Mouse (Mus musculus) lung, adult 2 months (tissue): ENCODE measurements around the gene Coq8b. TPM values are rescaled to one million over a fixed set of nuclear protein-coding genes. Genes with fewer than 3 reads are reported as not detected.
A peak's percentile ranks its signal among the peaks of the same experiment; 100 is the strongest.

Source experiments
- DNase-seq: peaks from one replicate; pipeline ENCODE4 v3.0.0; 2022
- H3K4me1 ChIP-seq: fragments of 200-500 bp; 2 replicates; pipeline ENCODE4 v1.6.1; 2011; ENCODE audit warnings: low read length; ENCODE audit not compliant: control insufficient read depth, insufficient read depth
- H3K4me3 ChIP-seq: fragments of 200-500 bp; replicated peaks from 2 replicates; pipeline ENCODE3; 2011; ENCODE audit warnings: low read depth, mild to moderate bottlenecking, control low read depth, low read length; ENCODE audit errors: extremely low read depth
- CTCF ChIP-seq: fragments of 200-500 bp; IDR thresholded peaks from 2 replicates; pipeline ENCODE4 v1.5.1; 2011; ENCODE audit warnings: mild to moderate bottlenecking, low read length, control low read depth; ENCODE audit not compliant: insufficient read depth
- POLR2A ChIP-seq: fragments of 200-500 bp; IDR thresholded peaks from 2 replicates; pipeline ENCODE4 v1.6.1; 2011; ENCODE audit warnings: low read depth, mild to moderate bottlenecking, control low read depth, low read length, borderline replicate concordance; ENCODE audit errors: extremely low read depth
- WGBS: fragments of 180-500 bp; shearing (Covaris S2); methylation state at CpG from one replicate; pipeline ENCODE4 v1.1.7; 2018; 5-methylcytosine and 5-hydroxymethylcytosine counted together
- polyA plus RNA-seq: library from polyadenylated mRNA; depleted of rRNA; stranded (reverse); fragments of >200 nt; gene quantifications from 2 replicates; pipeline ENCODE4 v1.2.3, GENCODE M21; 2012

Coq8b gene
- polyA plus RNA-seq, 1 experiment = 68.6 TPM

DNA sequence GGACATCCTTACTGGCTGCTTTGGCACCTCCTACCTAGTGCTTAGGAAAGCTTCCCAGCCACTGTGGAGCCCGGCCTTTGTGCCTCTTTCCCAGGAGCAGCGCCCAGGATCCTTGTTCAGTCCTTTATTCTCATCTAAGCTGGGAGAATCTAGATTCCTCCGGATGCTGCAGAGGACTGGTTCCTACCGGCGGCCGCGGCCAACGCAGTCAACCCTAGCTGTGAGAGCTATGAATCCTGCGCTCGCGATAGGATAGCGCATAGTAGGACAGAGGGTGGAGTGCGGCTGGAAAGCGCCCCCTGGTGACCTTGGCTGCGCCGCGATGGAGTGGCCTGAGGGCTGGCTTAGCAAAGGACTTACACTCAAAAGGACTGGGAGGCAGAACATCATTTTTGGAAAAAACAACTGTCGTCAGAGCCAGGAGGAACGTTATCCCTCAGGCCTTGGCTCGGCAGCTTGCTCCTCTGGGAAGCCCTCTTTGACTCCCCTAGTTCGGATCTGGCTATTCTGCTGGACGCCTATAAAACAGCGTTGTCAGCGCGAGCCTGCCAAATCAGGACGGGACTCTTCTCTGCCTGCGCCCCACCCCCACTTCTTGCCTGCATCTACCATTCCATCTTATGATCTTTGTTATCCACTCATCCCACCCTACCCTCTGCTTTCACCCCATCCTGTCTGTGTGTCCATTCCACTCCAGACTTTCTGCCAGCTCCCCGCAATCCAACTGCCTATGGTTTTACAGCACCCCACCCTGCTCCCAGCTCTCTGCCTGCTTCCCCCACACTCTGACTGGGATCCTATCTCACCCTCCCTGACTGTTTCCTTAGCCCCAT is 52.3 kb downstream of the Coq8b start:
- no peak for TF ChIP-seq POLR2A
- TF ChIP-seq CTCF = peak; percentile 34; the same call in 1 of the 2 replicates
- Histone ChIP-seq H3K4me3 (no peak overlapping the region), H3K4me1 (no peaks in the 10 kb centered on the region; the same call in 1 of the 2 replicates)
- WGBS = 4% methylated on average over 28 of the region's 28 CpGs
- peak; percentile 32 for DNase-seq

- TF ChIP-seq POLR2A = no peak
- TF ChIP-seq CTCF = peak; percentile 71
- peak; percentile 51 for DNase-seq
- no peaks in the 10 kb centered on the region; the same call in 1 of the 2 replicates for H3K4me1 ChIP-seq
- WGBS = 6% methylated on average over 8 of the region's 8 CpGs
- H3K4me3 ChIP-seq = no peak overlapping the region
Observed at GRCm38 (mm10) chr7:27285698-27286066, 52.9 kb downstream of the Coq8b start.

DNA sequence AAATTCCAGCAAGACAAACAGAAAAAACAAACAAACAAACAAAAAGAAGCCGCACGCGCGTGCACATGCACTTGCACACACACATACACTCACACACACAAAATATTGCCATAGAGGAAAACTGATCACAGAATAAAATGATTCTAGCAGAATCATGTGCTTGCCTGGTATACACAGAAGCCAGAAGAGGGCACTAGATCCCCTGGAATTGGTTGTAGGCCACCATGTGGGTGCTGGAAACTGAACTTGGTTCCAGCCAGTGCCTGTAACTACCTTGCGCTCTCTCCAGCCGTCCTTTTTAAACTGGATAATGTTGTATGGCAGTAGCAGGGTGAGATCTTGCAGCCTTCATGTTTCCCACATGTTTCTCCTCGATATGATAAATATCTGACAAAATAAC is 55.9 kb downstream of the Coq8b start:
- TF ChIP-seq POLR2A (no peak), CTCF (no peak)
- DNase-seq = no peak
- Histone ChIP-seq H3K4me1 (peaks cover 8% of the 10 kb centered on the region), H3K4me3 (no peak overlapping the region)
- WGBS = 91% methylated on average over 7 of the region's 7 CpGs

DNA sequence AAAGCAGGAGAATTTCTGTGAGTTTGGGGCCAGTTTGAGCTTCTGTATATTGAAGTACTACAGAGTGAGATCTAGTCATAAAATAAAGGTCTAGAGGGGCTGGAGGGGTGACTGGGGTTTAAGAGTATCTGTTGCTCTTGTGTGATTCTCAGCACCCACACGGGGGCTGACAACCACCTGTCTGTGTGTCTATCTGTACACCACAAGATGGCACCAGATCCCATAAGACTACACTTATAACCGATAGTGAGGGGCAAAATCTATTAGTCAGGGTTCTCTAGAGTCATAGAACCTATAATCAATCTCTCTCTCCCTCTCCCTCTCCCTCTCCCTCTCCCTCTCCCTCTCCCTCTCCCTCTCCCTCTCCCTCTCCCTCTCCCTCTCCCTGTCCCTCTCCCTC is 57.7 kb downstream of the Coq8b start:
- H3K4me1 ChIP-seq = peaks cover 8% of the 10 kb centered on the region
- TF ChIP-seq CTCF (no peak), POLR2A (no peak)
- DNase-seq = no peak
- no peak overlapping the region for H3K4me3 ChIP-seq
- 80% methylated on average over 2 of the region's 2 CpGs for WGBS

GRCm38 (mm10) chr7:27291795-27292466 is 59.1 kb downstream of the Coq8b start:
- WGBS = 12% methylated on average over 12 of the region's 12 CpGs
- Histone ChIP-seq H3K4me3 (no peak overlapping the region), H3K4me1 (peaks cover 8% of the 10 kb centered on the region)
- peak; percentile 53 for DNase-seq
- TF ChIP-seq CTCF (no peak), POLR2A (no peak)

- no peak overlapping the region for H3K4me3 ChIP-seq
- TF ChIP-seq CTCF (no peak), POLR2A (no peak)
- peak; percentile 33 for DNase-seq
- 30% methylated on average over 4 of the region's 4 CpGs for WGBS
- H3K4me1 ChIP-seq = peaks cover 8% of the 10 kb centered on the region
Observed at GRCm38 (mm10) chr7:27295956-27296355, 63.1 kb downstream of the Coq8b start.

DNA sequence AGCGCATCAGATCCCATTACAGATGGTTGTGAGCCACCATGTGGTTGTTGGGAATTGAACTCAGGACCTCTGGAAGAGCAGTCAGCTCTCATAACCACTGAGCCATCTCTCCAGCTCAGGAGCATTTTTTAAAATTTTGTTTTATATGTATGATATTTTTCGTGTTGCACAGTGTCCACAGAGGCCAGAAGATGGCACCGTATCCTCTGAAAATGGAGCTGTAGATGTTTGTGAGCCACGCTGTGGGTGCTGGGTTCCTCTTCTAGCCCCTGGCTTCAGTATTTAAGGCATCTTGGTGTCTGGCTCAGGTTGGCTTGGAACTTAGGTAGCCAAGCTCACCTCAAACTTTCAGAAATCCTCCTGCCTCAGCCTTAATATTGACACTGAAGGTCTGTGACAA is 63.7 kb downstream of the Coq8b start:
- peaks cover 5% of the 10 kb centered on the region for H3K4me1 ChIP-seq
- no peak overlapping the region for H3K4me3 ChIP-seq
- TF ChIP-seq POLR2A (no peak), CTCF (no peak)
- no peak for DNase-seq
- 90% methylated on average over 4 of the region's 4 CpGs for WGBS

DNA sequence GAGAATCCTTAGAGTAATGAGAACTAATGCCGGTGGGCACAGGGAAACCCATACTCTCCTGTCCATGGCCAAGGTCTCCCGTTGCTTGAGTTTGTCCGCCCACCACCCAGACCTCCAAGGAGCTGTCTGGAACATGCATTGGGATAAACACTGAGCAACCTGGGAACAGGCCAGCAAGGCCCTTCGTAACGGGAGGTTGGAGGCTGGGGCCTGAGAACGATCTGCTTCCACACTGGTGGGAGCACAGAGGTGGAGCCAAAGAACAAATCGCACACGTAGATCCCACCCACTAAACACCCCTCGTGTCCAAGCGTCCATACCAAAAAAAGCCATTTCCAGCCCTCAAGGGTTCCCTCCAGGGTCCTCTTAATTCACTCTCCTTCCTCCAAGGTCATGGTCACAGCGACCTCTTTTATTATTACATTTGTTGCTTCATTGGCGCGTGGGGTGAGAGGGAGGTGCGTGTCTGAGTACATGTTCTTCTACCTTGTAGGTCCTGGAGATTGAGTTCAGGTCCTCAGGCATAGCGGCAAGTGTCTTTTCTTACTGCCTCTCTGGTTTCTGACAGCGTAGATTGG is 65.3 kb downstream of the Coq8b start:
- Histone ChIP-seq H3K4me1 (no peaks in the 10 kb centered on the region), H3K4me3 (no peak overlapping the region)
- TF ChIP-seq CTCF = no peak
- no peak for TF ChIP-seq POLR2A
- 74% methylated on average over 16 of the region's 16 CpGs for WGBS
- DNase-seq = no peak

GRCm38 (mm10) chr7:27298816-27299215 is 66.0 kb downstream of the Coq8b start:
- Histone ChIP-seq H3K4me3 (no peak overlapping the region), H3K4me1 (no peaks in the 10 kb centered on the region)
- TF ChIP-seq POLR2A = no peak
- TF ChIP-seq CTCF = no peak
- no peak for DNase-seq
- 73% methylated on average over 6 of the region's 6 CpGs for WGBS
